Mouse (Mus musculus) monocyte, adult 2 months (primary cell): ENCODE results near the gene Hectd4.
"Not testable (repeated sequence)": the region's sequence is repeated elsewhere in the genome, so short reads cannot be mapped to it uniquely, and the experiment has no call there.

Experiments
- DNase-seq, 2 experiments: peaks; one replicate each; pipeline ENCODE4 v3.0.0; 2022; ENCODE audit warnings: low spot score in 2 of 2, low read depth in 1 of 2

Hectd4 gene

DNA sequence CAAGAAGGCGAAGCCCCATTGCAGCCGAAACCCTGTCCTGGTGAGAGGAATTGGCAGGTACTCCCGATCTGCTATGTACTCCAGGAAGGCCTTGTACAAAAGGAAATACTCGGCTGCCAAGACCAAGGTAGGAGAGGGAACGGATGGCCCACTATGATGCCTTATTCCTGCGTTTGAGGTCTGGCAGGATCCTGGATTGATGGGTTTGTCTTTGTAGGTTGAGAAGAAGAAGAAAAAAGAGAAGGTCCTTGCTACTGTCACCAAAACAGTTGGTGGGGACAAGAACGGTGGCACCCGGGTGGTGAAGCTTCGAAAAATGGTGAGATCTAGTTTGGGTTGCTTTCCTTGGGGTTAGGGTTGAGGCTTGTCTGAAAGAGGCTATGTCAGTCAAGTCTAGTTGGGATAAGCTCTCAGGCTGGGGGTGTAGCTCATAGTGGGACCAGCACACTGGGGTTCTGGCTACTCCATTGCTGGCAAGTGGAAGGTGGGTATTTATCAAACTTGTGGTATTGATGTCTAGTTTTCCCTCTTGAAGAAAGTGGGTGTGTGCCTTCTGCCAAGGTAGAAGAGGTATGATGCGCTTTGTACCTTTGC lies 14.4 kb upstream of the Hectd4 start:
- DNase-seq, result not testable (repeated sequence)

DNA sequence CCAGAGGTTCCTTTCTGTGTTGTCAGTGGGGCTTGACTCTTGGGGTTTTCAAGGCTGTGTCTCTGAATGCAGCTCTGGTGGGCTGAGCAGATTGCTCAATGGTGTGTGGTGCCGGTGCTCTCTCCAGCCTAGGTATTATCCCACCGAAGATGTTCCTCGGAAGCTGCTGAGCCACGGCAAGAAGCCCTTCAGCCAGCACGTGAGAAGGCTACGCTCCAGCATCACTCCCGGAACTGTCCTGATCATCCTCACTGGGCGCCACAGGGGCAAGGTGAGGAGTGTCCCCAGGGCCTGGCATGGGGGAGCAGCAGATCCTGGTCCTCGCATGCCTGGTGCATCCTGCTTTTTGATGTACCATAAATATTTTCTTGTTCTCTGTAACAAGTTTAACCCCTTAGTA lies 13.5 kb upstream of the Hectd4 start:
- no peak for DNase-seq

DNA sequence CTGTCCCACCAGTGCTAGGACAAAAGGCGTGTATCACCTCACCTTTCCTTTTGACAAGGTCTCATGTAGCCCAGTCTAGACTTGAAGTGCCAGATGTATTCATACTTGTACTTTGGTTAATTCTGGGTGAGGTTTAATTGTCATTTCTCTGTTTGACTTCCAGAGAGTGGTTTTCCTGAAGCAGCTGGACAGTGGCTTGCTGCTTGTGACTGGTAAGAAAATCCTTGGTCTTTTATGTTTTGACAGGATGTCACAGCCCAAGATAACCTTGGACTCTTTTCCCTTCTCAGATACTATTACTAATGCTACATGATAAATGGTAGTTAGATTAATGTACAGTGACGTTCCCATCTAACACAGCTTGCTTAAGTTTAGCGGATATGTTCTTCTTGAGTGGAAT lies 13.0 kb upstream of the Hectd4 start:
- DNase-seq, result no peak

DNA sequence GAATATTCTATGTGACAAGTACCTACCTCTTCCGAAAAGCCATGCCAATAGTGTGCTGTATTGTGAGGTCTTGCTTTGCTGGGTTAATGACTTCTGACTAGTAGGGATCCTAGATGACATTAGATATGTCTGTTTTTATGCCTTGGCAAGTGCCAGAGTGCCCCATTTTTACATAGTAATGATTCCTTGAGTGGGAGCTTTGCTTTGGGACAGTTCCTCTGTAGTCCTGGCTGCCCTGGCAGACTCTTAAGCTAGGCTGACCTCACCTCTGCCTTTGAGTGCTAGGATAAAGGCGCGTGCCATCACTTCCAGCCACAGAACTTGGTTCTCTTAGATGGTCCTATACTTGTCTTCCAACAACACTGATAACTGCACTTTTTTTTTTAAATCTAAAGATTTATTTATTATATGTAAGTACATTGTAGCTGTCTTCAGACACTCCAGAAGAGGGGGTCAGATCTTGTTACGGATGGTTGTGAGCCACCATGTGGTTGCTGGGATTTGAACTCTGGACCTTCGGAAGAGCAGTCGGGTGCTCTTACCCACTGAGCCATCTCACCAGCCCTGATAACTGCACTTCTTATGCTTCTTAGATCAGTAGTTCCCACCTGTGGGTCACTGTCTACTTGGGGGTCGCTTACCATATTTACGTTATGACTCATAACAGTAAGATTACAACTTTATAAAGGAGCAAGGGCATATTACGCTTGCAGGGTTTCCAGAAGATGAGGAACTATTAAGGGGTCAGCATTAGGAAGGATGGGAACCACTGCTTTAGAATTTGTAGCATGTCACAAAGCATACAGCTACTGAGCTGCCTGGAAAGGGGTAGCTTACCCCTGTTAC lies 10.0 kb upstream of the Hectd4 start:
- DNase-seq, result no peak

DNA sequence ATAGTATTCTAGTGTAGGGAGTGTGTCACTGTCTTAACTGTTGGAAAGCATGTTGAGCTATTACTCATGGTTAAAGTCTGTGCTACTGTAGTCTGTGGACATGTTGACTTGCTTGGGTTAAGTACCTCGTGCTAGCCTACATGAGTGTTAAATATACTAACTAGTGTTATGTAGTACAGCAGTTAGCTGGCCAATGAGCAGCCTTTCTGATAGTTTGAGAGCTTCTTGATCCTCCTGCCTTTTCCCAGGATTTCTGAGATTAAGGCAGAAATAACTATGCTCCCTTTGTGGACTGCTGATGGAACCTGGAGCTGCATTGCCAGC lies 9.5 kb upstream of the Hectd4 start:
- no peak for DNase-seq

DNA sequence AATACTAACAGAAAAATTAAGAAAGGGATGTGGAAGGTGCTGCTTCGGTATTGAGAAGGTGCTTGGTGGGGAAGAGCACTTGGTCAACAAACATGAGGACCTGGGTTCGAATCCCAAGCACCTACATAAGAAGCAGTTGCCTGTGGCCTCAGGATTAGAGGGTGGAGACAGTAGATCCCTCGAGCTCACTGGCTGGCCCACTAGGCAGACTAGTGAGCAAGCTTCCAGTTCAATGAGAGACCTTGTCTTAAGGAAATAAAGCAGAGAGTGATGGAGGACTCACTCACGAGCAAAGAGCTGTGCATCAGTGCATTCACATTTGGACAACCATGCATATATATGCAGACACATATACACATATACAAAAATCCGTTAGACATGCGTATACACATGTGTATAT lies 7.9 kb upstream of the Hectd4 start:
- DNase-seq, result no peak

DNA sequence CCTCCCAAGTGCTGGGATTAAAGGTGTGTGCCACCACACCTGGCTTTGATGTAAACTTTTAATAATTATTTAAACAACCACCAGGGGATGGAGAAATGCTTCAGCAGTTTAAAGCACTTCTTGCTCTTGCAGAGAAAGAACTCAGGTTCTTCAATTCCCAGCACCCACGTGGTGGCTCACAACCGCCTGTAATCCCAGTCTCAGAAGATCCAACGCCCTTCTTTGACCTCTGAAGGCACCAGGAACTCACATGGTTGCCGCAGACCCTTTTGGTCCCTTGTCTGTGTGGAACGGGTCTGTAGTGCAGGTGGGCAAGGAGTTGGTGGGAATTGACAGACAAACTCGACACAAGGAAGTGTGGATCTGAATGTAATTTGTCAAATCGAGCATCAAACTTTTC lies 5.3 kb upstream of the Hectd4 start:
- DNase-seq, result no peak

DNA sequence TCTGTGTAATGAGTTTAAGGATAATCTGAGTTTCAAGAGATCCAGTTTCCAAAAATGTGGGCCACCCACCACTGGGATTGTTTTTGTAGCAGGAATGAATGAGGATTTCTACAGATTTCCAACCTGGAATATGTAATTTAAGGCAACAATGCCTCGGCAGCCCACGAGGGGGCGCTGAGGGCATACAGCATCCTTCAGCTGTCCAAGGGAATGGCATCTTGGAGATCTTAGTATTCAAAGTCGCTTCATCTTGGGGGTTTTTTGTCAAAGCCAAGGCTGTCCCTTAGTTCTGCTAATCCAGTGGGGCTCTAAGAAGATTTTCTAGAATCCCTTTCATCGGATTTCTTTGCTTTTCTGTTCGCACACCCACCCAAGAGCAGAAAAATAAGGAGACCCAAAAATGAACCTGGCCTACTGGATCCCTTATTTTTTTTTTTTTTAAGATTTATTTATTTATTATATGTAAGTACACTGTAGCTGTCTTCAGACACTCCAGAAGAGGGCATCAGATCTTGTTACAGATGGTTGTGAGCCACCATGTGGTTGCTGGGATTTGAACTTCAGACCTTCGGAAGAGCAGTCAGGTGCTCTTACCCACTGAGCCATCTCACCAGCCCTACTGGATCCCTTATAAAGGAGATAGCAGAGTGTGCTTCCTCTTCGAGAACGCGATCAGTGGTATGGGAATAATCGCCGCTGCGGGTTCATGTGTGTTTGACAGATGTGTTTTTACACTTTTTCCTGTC lies 4.5 kb upstream of the Hectd4 start:
- DNase-seq, result peak in 1 of 2 experiments; percentile 41

DNA sequence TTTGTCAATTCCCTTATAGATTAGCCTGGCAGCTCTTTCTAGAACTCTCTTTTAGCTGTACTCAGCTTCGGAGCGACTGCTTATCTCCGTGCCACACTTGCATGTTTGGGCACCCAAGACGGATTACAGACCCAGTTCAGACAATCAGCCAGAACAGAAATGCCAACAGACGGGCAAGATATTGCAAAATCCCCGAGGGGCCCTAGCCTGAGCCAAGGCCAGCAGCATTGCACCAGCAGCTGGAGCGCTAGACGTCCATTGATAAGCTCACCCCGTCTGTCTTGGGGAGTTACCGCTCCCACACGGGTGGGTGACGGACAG lies 3.9 kb upstream of the Hectd4 start:
- no peak for DNase-seq

DNA sequence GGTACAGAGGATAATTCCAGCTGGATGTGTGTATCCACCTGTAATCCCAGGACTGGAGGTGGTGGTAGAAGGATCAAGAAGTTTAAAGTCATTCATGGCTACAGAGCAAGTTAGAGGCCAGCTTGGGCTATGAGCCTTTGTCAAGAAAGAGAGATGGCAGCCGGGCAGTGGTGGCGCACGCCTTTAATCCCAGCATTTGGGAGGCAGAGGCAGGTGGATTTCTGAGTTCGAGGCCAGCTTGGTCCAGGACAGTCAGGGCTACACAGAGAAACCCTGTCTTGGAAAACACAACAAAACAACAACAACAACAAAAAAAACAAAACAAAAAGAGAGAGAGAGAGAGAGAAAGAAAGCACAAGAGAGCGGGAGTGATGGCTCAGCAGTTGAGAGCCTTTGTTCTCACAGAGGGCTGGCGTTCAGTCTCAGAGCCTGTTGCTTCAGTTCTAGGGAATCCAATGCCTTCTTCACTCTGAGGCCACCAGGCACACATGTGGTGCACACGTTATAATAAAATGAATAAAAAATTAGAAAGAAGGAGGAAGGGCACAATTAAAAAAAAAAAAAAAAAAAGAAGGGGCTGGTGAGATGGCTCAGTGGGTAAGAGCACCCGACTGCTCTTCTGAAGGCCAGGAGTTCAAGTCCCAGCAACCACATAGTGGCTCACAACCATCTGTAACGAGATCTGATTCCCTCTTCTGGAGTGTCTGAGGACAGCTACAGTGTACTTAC lies 3.3 kb upstream of the Hectd4 start:
- not testable (repeated sequence) for DNase-seq

DNA sequence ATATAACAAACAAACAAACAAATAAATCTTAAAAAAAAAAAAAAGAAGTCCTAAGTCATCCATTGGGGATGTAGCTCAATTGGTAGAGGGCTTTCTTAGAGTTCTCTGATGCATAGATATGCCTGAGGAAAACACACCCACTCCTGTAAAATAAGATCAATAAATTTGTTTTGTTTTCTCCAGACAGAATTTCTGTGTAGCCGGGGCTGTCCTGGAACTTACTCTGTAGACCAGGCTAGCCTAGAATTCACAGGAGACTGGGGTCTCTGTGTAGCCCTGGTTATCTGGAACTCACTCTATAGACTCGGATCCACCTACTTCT lies 2.7 kb upstream of the Hectd4 start:
- DNase-seq, result no peak

DNA sequence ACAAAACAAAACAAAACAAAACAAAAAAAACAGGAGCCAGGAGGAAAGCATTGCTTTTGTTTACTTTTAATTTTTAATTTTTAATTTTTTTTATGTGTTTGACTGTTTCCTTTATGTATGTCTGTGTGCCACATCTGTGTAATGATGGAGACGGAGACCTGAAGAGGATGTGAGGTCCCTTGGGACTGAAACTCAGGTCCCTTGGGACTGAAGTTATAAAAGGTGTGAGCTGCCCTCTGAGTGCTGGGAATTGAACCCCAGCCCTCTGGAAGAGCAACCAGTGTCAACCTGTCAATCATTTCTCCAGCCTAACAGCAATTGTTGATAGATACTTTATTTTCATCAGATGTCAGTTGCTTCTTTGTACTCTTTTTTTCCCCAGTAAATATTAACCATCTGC lies 829 bp upstream of the Hectd4 start:
- DNase-seq, result no peak

DNA sequence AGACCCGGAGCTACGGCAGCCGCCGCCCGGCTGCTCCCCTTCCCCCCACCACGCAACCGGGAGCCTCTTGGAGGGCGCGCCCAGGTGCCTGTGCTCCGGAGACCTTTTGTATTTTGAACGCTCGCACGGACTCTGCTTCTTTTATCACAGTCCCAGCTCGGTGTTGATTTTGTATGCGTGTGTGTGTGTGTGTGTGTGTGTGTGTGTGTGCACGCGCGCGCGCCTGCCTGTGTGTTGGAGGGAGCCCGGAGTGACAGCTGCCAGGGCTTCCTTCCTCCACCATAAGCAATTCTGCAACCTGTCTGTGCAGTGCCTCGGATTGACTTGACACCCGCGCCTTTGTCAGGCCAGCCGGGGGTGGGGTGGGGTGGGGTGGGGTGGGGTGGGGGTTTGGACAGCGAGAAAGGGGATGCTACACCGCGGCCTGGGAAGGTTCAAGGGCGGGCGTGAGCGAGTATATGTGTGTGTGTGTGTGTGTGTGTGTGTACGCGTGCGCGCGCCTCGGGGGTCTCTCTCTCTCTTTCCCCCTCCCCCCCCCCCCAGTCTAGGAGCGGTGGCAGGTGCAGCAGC lies 798 bp downstream of the Hectd4 start:
- no peak for DNase-seq

DNA sequence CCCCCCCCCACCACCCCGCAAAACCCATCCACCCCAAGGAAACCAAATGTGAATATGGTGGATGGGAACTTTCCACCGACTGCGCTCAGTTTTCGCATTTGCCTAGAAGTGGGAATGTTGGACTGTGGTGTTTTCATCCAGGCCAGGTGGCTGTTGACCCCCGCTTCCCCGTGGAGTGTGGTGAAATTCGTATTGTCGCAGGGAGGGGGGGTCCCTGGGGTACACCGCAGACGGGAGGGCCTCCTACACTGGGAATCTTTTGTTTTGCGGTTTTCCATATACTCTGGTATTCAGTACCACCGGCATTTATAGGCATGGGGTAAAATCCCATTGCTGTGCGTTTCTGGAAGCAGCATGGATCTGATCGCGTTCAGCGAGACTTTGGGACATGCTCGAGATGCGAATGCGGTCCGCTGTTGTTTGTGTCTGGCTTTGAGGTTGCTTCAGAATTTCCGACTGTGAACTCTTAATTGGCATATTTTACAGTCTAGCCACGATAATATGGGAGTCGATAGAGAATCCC lies 1.4 kb downstream of the Hectd4 start:
- no peak for DNase-seq

DNA sequence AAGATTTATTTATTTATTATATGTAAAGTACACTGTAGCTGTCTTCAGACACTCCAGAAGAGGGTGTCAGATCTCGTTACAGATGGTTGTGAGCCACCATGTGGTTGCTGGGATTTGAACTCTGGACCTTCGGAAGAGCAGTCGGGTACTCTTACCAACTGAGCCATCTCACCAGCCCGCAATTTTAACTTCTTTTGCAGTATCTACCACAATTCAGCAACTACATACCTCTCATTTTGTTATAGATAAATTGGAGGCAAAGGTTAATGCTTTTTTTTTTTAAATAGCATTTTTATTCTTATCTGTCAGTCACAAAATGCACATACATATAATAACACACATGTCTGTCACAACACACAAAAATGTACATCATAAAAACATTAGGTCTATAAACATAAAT lies 4.0 kb downstream of the Hectd4 start:
- DNase-seq, result not testable (repeated sequence)

DNA sequence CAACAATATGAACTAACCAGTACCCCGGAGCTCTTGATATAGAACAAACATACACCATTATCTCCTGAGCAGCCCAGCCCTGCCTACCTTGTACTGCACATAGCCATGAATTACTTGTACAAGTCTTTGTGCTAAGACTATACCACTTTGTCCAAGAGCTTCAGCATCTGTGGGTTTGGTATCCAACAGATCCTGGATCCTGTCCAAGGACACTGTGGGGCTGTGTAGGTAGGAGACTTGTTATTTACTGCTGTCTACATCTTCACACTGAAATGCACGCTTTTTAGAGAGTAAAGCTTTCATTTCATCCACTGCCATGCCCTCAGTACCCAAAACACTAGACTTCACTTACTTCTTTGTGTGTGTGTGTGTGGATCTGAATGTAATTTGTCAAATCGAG lies 4.8 kb downstream of the Hectd4 start:
- DNase-seq, result no peak

DNA sequence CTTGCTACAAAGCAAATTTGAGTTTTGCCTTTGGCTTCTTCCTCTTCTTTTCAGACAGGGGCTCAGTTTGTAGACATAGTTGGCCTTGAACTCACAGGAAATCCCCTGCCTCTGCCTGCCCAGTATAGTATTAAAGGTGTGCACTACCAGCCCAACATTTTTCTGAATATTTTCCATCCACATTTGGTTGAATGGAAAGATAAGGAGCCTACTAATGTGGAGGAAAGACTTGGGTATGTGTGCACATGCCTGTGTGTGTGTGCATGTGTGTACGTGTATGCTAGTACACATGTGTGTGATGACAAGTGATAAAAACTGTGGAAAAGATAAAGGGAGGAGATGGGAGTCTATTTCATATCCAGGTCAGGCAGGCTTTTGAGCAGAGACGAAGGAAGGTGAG lies 5.8 kb downstream of the Hectd4 start:
- DNase-seq, result no peak

DNA sequence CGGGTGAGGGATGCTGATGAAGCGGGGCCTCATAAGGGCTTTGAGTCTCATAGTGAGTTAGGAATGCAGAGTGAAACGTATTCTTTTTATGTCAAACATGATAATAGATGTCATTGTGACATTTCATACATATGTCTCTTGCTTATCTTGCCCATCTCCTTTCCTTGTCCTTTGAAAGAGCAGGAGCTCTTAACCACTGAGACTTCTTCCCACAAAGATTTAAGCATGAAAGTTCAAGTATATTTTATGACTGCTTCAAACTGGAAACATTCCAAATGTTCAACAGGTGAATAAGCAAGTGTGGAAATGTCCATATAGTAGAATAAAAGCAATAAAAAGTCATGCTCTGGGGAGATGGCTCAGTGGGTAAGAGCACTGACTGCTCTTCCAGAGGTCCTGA lies 6.4 kb downstream of the Hectd4 start:
- DNase-seq, result no peak

DNA sequence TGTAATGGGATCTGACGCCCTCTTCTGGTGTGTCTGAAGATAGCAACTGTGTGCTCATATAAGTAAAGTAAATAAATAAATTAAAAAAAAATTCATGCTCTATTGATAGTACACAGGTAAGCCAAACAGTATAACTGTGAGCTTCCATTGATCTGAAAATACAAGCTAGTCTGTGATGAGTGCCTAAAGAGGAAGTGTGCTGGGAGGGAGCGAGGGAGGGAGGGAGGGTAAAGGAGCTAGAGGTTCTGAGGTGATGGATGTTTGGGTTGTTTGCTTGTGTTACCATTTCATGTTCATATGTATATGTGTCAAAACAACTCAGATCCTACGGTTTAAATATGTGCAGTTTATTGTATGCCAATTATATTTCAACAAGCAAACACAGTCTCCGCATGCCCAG lies 6.8 kb downstream of the Hectd4 start:
- DNase-seq, result no peak

DNA sequence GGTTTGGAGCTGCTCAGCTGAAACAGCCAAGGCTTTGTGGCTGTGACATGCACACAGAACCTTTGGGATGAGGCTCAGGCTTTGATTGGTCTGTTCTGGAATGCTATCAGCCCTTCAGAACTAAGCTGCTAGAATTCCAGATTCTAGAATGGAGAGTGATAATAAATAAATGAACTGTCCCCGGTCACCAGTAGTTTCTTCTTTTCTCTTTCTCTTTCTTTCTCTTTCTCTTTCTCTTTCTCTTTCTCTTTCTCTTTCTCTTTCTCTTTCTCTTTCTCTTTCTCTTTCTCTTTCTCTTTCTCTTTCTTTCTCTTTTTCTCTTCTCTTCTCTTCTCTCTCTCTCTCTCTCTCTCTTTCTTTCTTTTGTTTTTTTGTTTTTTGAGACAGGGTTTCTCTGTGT lies 7.3 kb downstream of the Hectd4 start:
- DNase-seq, result not testable (repeated sequence)

DNA sequence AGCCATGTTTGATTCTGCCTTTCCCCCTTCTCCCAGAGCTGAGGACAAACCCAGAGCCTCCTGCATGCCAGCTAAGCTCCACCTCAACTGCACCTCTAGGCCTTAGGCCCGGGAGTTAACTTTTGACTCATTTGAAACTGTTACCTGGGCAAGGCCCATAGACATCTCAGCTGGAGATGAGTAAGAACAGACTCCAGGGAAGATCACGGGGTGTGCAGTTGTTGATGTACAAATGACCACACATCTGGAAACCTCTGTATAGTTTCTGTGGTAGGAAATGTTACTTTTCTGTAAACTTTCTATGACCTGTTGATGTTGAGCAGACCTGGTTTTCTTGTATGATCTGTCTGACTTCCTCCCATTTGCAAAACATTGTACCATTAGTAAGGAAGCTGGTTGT lies 9.2 kb downstream of the Hectd4 start:
- no peak for DNase-seq

DNA sequence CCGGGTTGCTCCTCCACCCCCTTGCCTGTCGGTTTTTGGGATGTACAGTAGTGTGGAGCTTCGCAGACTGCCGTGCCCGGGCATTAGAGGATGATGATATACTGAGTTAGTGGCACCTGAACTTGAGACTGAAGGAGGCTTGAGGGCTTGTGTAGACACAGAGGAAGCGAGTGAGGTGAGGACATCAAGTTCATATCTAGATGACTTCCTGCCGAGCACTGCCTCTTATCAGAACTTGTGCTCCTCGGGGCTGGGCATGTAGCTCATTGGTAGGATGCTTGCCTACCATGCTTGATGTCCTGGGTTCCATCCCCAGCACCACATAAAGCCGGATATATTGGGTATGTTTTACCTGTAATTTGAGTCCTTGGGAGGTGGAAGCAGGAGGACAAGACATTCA lies 10.8 kb downstream of the Hectd4 start:
- DNase-seq, result no peak
